Mouse (Mus musculus) megakaryocyte, embryonic 14.5 days (primary cell): Measurements from ENCODE around the gene Wdfy3. TPM values are rescaled to one million over a fixed set of nuclear protein-coding genes. Genes with fewer than 3 reads are reported as not detected.

Experiments
- H3K27me3 ChIP-seq: replicated peaks from 2 replicates; pipeline ENCODE3; 2012; ENCODE audit warnings: inconsistent platforms
- H3K36me3 ChIP-seq: replicated peaks from 2 replicates; pipeline ENCODE3; 2012; ENCODE audit warnings: low read length, inconsistent platforms, mixed read lengths
- H3K4me1 ChIP-seq: 2 replicates; pipeline ENCODE4 v1.6.1; 2012; ENCODE audit warnings: inconsistent platforms
- H3K4me3 ChIP-seq: replicated peaks from 2 replicates; pipeline ENCODE3; 2012; ENCODE audit warnings: moderate library complexity, mild to moderate bottlenecking, inconsistent platforms
- H3K9me3 ChIP-seq: 2 replicates; pipeline ENCODE4 v1.6.1; 2012; ENCODE audit warnings: inconsistent platforms
- FLI1 ChIP-seq: IDR thresholded peaks from 2 replicates; pipeline ENCODE4 v1.6.1; 2012; ENCODE audit warnings: low read length, inconsistent platforms, mixed read lengths
- GATA1 ChIP-seq: IDR thresholded peaks from 3 replicates; pipeline ENCODE4 v1.6.1; 2012; ENCODE audit warnings: mixed read lengths, low read length, inconsistent platforms, borderline replicate concordance
- polyA plus RNA-seq: library from polyadenylated mRNA; stranded (reverse); fragments of >175 nt; gene quantifications from 2 replicates; pipeline ENCODE4 v1.2.3, GENCODE M21; 2012; ENCODE audit warnings: low replicate concordance; ENCODE audit not compliant: insufficient read depth

Gene Wdfy3
- polyA plus RNA-seq, 1 experiment, result 4.3 TPM

- no peaks in the 10 kb centered on the region for H3K4me1 ChIP-seq
- H3K27me3 ChIP-seq, result peaks cover 11% of the 10 kb centered on the region
- peaks cover 3% of the 10 kb centered on the region; the same call in 1 of the 2 replicates for H3K9me3 ChIP-seq
- H3K4me3 ChIP-seq, result no peak overlapping the region
- TF ChIP-seq FLI1, result no peak
- no peak for TF ChIP-seq GATA1
- H3K36me3 ChIP-seq, result no peaks in the 10 kb centered on the region
These were observed 15.3 kb upstream of the Wdfy3 start for GRCm38 (mm10) chr5:102084737-102085705.

GRCm38 (mm10) chr5:102074086-102074485, 4.4 kb upstream of the Wdfy3 start:
- Histone ChIP-seq H3K4me1 (peaks cover 18% of the 10 kb centered on the region), H3K4me3 (no peak overlapping the region), H3K36me3 (no peaks in the 10 kb centered on the region), H3K27me3 (peaks cover 8% of the 10 kb centered on the region), H3K9me3 (no peaks in the 10 kb centered on the region)
- no peak for TF ChIP-seq FLI1

GRCm38 (mm10) chr5:102072057-102072456, 2.3 kb upstream of the Wdfy3 start:
- no peak overlapping the region for H3K4me3 ChIP-seq

DNA sequence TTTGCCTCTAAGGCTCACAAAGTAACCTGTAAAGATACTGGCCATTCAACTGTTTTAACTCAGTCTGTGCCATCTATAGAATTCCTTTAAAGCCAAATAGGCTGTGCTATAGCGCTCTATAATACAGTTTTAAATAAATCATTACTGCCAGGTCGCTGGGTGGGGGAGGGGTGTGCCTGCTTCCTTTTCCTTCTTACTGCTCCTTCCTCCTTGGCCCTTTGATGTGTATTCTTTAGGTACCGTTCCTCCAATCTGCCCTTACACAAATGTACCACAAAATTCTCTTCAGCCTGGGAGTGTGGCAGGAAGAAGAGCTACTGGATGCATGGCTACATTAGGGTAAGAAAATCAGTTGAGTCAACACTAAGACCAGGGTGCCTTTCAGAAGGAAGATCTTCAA, 1.5 kb upstream of the Wdfy3 start:
- TF ChIP-seq GATA1 (no peak), FLI1 (no peak)
- Histone ChIP-seq H3K36me3 (peaks cover 13% of the 10 kb centered on the region), H3K4me1 (peaks cover 44% of the 10 kb centered on the region), H3K9me3 (no peaks in the 10 kb centered on the region), H3K4me3 (no peak overlapping the region), H3K27me3 (peaks cover 1% of the 10 kb centered on the region)

More at GRCm38 (mm10) chr5:102072057-102072456, 2.3 kb upstream of the Wdfy3 start:
- H3K4me1 ChIP-seq, result peaks cover 35% of the 10 kb centered on the region
- H3K27me3 ChIP-seq, result peaks cover 4% of the 10 kb centered on the region
- H3K36me3 ChIP-seq, result peaks cover 8% of the 10 kb centered on the region
- TF ChIP-seq FLI1 (no peak), GATA1 (no peak)
- no peaks in the 10 kb centered on the region for H3K9me3 ChIP-seq

- peaks cover 13% of the 10 kb centered on the region for H3K36me3 ChIP-seq
- H3K9me3 ChIP-seq, result no peaks in the 10 kb centered on the region
- TF ChIP-seq GATA1, result no peak
- peak overlapping the region; percentile 73 for H3K4me3 ChIP-seq
- peaks cover 45% of the 10 kb centered on the region for H3K4me1 ChIP-seq
- H3K27me3 ChIP-seq, result peaks cover 1% of the 10 kb centered on the region
These were observed 1.1 kb upstream of the Wdfy3 start for GRCm38 (mm10) chr5:102070788-102071187.

DNA sequence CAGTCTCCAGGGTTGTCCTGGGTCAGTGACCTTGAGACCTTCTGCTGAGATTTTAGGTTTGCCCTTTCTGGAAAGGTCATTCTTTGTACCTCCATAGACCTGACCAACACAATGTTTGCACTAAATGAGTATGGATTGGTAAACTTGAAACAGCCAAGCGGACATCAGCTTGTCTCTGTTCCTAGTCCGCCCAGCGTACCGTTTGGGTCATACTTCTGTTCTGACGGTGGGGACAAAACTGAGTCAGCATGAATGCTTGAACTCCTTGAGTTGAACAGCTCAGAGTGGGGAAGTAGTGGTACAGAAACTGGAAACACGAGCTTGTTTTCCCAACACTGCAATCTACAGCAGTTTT, 670 bp upstream of the Wdfy3 start:
- H3K36me3 ChIP-seq, result peaks cover 15% of the 10 kb centered on the region
- peak overlapping the region; percentile 97 for H3K4me3 ChIP-seq
- TF ChIP-seq FLI1, result no peak
- TF ChIP-seq GATA1, result no peak
- no peaks in the 10 kb centered on the region for H3K9me3 ChIP-seq
- H3K27me3 ChIP-seq, result peaks cover 1% of the 10 kb centered on the region
- H3K4me1 ChIP-seq, result peaks cover 47% of the 10 kb centered on the region

DNA sequence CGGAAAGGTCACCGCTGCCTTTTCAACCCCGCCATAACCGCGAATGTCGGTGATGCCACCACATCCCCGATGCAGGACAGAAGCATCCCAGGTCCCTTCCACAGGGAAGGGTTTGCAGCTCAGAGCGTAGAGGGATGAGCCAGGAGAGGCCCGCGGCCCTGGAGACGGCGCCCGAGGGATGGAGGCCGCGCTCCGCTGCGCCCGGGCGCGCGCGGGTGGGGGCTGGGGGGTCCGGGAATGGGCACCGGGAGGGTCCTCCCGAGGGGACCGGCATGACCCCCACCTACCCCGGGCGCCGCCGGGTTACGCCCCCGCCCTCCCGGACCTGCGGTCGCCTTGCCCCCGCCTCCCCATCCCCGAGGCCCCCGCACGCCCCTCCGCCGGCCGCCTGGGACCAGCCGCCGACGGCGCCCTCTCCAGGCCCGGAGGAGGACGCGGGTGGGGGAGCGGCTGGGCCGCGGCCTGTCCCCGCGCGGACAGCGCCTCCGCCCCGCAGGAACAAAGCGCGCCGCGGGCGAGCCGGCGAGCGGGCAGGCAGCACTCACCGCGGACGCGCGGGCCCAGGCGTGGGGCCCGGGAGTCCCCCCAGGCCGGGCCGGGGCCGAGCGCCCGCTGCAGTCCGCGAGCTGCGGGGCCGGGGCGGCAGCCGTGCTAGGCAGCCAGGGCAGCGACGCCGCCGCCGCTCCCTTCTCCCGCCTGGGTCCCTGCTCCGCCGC, 512 bp downstream of the Wdfy3 start:
- H3K4me1 ChIP-seq, result peaks cover 54% of the 10 kb centered on the region
- peaks cover 1% of the 10 kb centered on the region for H3K27me3 ChIP-seq
- no peaks in the 10 kb centered on the region for H3K9me3 ChIP-seq
- peak overlapping the region; percentile 97 for H3K4me3 ChIP-seq
- TF ChIP-seq GATA1 (no peak), FLI1 (no peak)
- peaks cover 22% of the 10 kb centered on the region for H3K36me3 ChIP-seq

DNA sequence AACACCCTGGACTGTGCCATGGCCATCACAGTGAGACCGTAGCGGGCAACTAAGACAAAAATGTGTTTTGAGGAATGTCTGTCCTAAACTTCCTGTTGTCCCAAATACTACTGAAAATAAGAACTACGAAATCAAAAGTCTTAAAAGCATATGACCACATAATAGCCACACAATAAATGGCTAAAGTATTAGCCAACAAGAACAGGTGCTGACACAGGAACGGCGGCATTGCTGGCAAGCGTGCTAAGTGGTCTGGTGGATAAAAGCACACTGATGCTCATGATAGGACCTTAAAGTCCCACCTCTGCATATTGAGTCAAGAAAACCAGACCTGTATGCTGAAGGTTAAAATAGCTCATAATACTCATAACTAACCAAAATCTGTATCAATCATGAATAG, 3.3 kb downstream of the Wdfy3 start:
- no peak for TF ChIP-seq GATA1
- no peak for TF ChIP-seq FLI1
- H3K9me3 ChIP-seq, result no peaks in the 10 kb centered on the region
- H3K36me3 ChIP-seq, result peaks cover 25% of the 10 kb centered on the region
- no peak overlapping the region for H3K4me3 ChIP-seq
- H3K4me1 ChIP-seq, result peaks cover 75% of the 10 kb centered on the region
- H3K27me3 ChIP-seq, result peaks cover 1% of the 10 kb centered on the region

GRCm38 (mm10) chr5:102063013-102063752, 6.5 kb downstream of the Wdfy3 start:
- peaks cover 67% of the 10 kb centered on the region for H3K4me1 ChIP-seq

More at GRCm38 (mm10) chr5:102063013-102063752, 6.5 kb downstream of the Wdfy3 start:
- no peak for TF ChIP-seq GATA1
- no peak for TF ChIP-seq FLI1
- Histone ChIP-seq H3K4me3 (no peak overlapping the region), H3K36me3 (peaks cover 32% of the 10 kb centered on the region), H3K9me3 (no peaks in the 10 kb centered on the region), H3K27me3 (no peaks in the 10 kb centered on the region)
